Mouse (Mus musculus) activated CD4-positive, CD25-positive, alpha-beta regulatory T cell, adult 4 months (primary cell): Measurements from ENCODE around the gene Cyp2c69. TPM values are rescaled to one million over a fixed set of nuclear protein-coding genes. Genes with fewer than 3 reads are reported as not detected.
"Not testable (repeated sequence)": the region's sequence is repeated elsewhere in the genome, so short reads cannot be mapped to it uniquely, and the experiment has no call there.

ENCODE experiments used
- ATAC-seq: one replicate; pipeline ENCODE4 v1.8.0; 2017
- polyA plus RNA-seq, 2 experiments: library from polyadenylated mRNA; unstranded; fragments of 100-300 nt; shearing (Covaris generic); gene quantifications; one replicate each; pipeline ENCODE4 v1.2.1; 2017

Gene Cyp2c69
- not detected for polyA plus RNA-seq

DNA sequence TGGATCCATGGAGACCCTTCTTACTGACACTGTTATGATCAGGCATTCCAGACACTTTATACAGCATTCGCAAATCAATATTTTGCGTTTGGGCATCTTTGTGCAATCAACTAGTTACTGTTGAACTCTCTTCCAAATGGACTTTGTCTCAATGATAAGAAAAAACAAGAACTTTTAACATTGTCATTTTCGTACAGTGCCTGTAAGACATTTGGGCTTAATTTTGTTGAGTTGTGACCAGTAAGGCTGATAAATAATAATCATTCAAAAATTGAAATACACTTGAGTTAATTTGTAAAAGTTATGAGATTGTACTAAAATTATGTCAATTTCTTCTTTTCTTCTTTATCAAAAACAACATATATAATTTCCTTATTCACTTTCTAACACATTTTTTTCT lies at the start of gene Cyp2c69:
Gene Cyp2c69, minus strand, starts transcription at position 101 of the 400 bp plus-strand sequence.
- ATAC-seq: not testable (repeated sequence)

DNA sequence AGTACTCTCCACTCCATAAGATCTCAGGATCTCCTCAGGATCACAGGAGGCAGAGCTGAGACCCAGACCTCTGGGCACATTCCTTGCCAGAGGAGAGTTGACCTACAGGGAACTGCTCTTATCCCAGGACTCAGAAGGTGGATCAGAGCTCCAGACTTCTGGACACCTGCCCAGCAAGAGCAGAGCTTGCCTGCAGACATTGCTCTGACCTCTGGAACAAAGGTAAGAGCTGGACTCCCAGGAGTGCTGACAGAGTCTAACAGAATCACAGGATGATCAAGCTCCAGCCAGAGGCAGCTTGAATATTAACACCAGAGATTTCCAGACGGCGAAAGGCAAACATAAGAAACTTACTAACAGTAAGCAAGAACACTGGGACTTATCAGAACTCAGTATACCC lies 48.8 kb upstream of the Cyp2c69 start:
- no peak for ATAC-seq

DNA sequence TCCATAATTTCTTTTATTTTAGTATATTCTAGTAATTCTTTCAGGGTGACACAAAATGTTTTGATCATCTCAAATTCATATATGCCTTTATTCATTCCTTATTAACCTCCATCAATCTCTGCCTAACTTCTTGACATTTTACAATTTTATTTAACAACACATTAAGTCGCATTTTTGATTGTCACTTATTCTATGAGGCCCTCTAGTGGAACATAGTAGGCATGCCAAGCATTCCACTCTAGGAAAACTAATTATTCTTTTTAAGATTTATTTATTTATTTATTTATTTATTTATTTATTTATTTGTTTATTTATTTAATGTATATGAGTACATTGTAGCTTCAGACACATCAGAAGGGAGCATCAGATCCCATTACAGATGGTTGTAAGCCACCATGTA lies 43.4 kb upstream of the Cyp2c69 start:
- no peak for ATAC-seq

DNA sequence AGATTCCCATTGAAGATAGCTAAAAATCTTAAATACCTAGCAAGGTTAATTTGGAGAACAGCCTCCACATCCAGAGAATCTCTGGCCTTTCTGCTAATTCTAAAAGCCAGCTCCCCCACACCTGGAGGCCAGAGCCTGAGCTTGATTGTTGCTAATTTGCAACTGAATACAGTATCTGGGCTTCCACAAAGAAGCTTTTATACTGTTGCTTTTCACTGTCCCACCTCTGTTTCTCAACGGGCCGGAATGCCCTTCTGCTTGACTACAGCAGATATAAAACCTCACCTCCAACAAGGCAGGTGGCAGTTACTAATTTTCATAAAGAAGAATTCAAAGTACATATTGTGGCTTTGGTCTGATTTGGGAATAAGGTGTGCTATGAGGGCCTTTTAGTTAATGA lies 15.1 kb upstream of the Cyp2c69 start:
- no peak for ATAC-seq

DNA sequence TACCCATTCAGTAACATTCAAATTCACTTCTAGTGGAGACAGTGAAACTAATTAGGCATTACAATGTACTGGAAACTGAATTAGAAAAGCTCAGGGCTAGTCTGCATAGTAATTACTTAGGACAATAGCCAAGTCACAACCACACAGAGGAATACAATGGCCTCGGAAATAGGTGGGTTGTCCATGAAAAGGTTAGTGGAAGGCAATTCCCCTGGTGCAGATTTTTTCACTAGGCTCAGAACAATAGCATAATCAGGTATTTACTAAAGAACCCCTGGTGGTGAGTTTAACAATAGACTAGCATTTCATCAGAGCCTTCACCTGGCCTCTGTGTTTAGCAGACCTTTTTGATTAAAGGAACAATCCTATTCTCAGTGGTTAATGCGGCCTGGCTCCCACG lies 3.5 kb upstream of the Cyp2c69 start:
- ATAC-seq: not testable (repeated sequence)

DNA sequence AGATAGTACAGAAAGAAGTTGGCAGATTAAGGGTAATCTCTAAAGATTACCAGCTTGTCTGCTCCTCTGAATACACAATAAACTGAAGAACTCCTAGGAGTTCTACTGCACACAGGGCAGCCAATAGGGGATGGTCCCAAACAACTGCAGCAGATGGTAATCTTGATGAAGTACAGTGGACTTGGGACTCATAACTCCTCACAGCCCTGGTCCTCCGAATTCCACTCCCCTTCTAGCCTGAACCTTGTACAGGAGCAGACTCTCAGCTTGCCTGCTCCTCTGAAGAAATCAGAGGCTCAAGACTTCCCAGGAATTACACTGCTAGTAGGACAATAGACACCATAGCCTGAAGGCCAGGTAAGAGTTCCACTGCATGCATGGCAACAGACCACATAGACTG lies 20.5 kb downstream of the Cyp2c69 start:
- ATAC-seq: no peak

DNA sequence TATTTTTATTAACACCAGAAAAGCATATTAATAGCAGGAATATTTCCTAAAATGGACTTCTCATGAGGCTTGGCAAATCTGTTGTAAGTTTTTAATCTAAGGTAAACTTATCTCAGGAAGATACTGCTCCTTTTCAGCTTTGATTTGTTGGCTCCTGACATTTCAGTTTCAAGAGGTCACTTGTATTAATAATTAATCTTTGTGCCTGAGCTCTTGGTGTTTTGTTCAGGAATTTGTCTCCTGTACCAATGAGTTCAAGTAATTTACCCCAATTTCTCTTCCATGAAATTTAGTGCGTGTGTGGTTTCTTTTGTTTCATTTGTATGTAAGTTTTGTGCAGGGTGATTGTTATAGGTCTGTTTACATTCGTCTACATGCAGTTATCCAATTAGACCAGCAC lies 65.7 kb downstream of the Cyp2c69 start:
- not testable (repeated sequence) for ATAC-seq

DNA sequence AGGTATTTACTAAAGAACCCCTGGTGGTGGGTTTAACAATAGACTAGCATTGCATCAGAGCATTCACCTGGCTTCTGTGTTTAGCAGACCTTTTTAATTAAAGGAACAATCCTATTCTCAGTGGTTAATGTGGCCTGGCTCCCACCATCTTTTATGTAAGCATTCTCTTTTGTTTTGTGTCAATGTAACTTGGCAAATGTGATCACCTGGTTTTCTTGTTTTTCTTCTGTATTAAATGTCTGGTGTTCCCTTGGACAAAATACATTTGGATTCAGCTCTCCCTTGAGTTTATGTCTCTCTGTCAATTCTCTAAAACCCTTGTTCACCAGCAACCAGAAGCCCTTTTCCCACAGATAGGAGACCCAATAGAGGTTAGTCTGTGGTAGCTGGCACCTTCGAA lies 70.2 kb downstream of the Cyp2c69 start:
- ATAC-seq: not testable (repeated sequence)

DNA sequence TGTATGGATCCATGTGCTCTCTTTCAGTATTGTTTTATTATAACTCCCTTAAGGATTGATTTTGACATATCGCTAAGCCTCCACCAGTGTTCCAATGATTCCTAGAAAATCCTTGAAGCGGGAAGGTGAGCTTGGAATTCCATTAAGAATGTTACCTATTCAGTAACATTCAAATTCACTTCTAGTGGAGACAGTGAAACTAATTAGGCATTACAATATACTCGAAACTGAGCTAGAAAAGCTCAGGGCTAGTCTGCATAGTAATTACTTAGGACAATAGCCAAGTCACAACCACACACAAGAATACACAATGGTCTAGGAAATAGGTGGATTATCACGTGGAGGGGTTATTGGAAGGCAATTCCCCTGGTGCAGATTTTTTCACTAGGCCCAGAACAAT lies 70.6 kb downstream of the Cyp2c69 start:
- ATAC-seq: not testable (repeated sequence)

DNA sequence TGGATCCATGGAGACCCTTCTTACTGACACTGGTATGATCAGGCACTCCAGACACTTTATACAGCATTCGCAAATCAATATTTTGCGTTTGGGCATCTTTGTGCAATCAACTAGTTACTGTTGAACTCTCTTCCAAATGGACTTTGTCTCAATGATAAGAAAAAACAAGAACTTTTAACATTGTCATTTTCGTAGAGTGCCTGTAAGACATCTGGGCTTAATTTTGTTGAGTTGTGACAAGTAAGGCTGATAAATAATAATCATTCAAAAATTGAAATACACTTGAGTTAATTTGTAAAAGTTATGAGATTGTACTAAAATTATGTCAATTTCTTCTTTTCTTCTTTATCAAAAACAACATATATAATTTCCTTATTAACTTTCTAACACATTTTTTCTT lies 73.9 kb downstream of the Cyp2c69 start, which contains the start of gene Cyp2c40:
Gene Cyp2c40, minus strand, starts transcription at position 101 of the 400 bp plus-strand sequence.
- not testable (repeated sequence) for ATAC-seq

Other genes starting within 250 kb of the Cyp2c69 start
- gene Cyp2c67, start 237.7 kb downstream of the Cyp2c69 start, polyA plus RNA-seq: not detected
- gene Cyp2c68, start 145.7 kb downstream of the Cyp2c69 start, polyA plus RNA-seq: not detected
- gene Cyp2c40, start 74.0 kb downstream of the Cyp2c69 start, polyA plus RNA-seq: not detected
- gene Cyp2c37, start 105.6 kb upstream of the Cyp2c69 start, polyA plus RNA-seq: not detected
- not detected for gene Cyp2c54, start 187.0 kb upstream of the Cyp2c69 start, polyA plus RNA-seq
- not detected for gene Cyp2c50, start 202.9 kb upstream of the Cyp2c69 start, polyA plus RNA-seq